Mouse (Mus musculus): ENCODE results near the gene Amd1.

The Amd1 gene

GRCm38 (mm10) chr10:40301181-40302075 lies 558 bp downstream of the Amd1 start:
- DNase-seq, result peak; percentile 68 to 75

- peak; percentile 60 to 63 for DNase-seq
These were observed 1.3 kb downstream of the Amd1 start for GRCm38 (mm10) chr10:40300648-40301171.

- no peak for DNase-seq
These were observed 9.3 kb downstream of the Amd1 start for GRCm38 (mm10) chr10:40292640-40293039.

GRCm38 (mm10) chr10:40286767-40287166 lies 15.2 kb downstream of the Amd1 start:
- no peak for DNase-seq

- DNase-seq, result no peak
These were observed 16.4 kb downstream of the Amd1 start for GRCm38 (mm10) chr10:40285571-40285970.

- DNase-seq, result no peak
These were observed 17.0 kb downstream of the Amd1 start for GRCm38 (mm10) chr10:40284997-40285396.

- no peak for DNase-seq
These were observed 17.7 kb downstream of the Amd1 start for GRCm38 (mm10) chr10:40284179-40284831.

- DNase-seq, result no peak
These were observed 18.4 kb downstream of the Amd1 start for GRCm38 (mm10) chr10:40283636-40284035.

- DNase-seq, result no peak
These were observed 20.4 kb downstream of the Amd1 start for GRCm38 (mm10) chr10:40281565-40281964.

GRCm38 (mm10) chr10:40278317-40278716 lies 23.7 kb downstream of the Amd1 start:
- DNase-seq, result no peak

- DNase-seq, result peak in 1 of 2 experiments; percentile 14
These were observed 26.0 kb downstream of the Amd1 start for GRCm38 (mm10) chr10:40275991-40276390.

GRCm38 (mm10) chr10:40273938-40274337 lies 28.0 kb downstream of the Amd1 start:
- no peak for DNase-seq

- DNase-seq, result no peak
These were observed 30.8 kb downstream of the Amd1 start for GRCm38 (mm10) chr10:40271216-40271615.

- DNase-seq, result no peak
These were observed 37.1 kb downstream of the Amd1 start for GRCm38 (mm10) chr10:40264920-40265319.

GRCm38 (mm10) chr10:40263691-40264090 lies 38.3 kb downstream of the Amd1 start:
- DNase-seq, result no peak

GRCm38 (mm10) chr10:40262200-40262599 lies 39.8 kb downstream of the Amd1 start:
- no peak for DNase-seq

- DNase-seq, result no peak
These were observed 41.7 kb downstream of the Amd1 start for GRCm38 (mm10) chr10:40260305-40260704.

GRCm38 (mm10) chr10:40259542-40259941 lies 42.4 kb downstream of the Amd1 start:
- no peak for DNase-seq

GRCm38 (mm10) chr10:40258976-40259375 lies 43.0 kb downstream of the Amd1 start:
- DNase-seq, result peak; percentile 57 to 64

- peak; percentile 78 to 81 for DNase-seq
These were observed 43.5 kb downstream of the Amd1 start for GRCm38 (mm10) chr10:40258401-40258966.

GRCm38 (mm10) chr10:40257414-40258255 lies 44.4 kb downstream of the Amd1 start, which contains the start of gene Gtf3c6:
Gtf3c6 (minus strand) TSS chr10:40258108.
- DNase-seq, result peak; percentile 95

- peak; percentile 39 to 40 for DNase-seq
These were observed 45.3 kb downstream of the Amd1 start for GRCm38 (mm10) chr10:40256716-40257115.
